Mouse (Mus musculus): ENCODE data around the gene Gm21887. TPM values are rescaled to one million over a fixed set of nuclear protein-coding genes. Genes with fewer than 3 reads are reported as not detected.
"Not testable (repeated sequence)": the region's sequence is repeated elsewhere in the genome, so short reads cannot be mapped to it uniquely, and the experiment has no call there.

The Gm21887 gene
- polyA plus RNA-seq, 1 experiment from 2014 or later: 306 TPM

DNA sequence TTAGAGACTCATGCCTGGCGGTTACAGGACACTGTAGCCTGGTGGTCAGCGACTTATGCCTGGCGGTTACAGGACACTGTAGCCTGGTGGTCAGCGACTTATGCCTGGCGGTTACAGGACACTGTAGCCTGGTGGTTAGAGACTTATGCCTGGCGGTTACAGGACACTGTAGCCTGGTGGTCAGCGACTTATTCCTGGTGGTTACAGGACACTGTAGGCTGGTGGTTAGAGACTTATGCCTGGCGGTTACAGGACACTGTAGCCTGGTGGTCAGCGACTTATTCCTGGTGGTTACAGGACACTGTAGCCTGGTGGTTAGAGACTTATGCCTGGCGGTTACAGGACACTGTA is 2.0 kb downstream of the Gm21887 start:
- not testable (repeated sequence) for H3K27me3 ChIP-seq (replicated peaks; ENCODE audit: control insufficient read depth, insufficient read depth, low read length); ATAC-seq (replicated peaks; ENCODE audit: low FRiP score); DNase-seq (ENCODE audit: low spot score); H3K9ac ChIP-seq (ENCODE audit: low read depth, low read length); H3K27ac ChIP-seq (ENCODE audit: low read depth, low read length); H3K4me2 ChIP-seq; H3K4me1 ChIP-seq (replicated peaks; ENCODE audit: control insufficient read depth, insufficient read depth, low read length)
- peaks cover 35% of the 10 kb centered on the region for H3K9me3 ChIP-seq (ENCODE audit: control insufficient read depth, low read length)
- peak overlapping the region; percentile 55; the same call in 1 of the 2 replicates for H3K4me3 ChIP-seq (ENCODE audit: low read depth, low read length)
- H3K36me3 ChIP-seq (ENCODE audit: control insufficient read depth, insufficient read depth, low read length): peaks cover 19% of the 10 kb centered on the region
- 100% methylated on average over 1 of the region's 10 CpGs for WGBS

DNA sequence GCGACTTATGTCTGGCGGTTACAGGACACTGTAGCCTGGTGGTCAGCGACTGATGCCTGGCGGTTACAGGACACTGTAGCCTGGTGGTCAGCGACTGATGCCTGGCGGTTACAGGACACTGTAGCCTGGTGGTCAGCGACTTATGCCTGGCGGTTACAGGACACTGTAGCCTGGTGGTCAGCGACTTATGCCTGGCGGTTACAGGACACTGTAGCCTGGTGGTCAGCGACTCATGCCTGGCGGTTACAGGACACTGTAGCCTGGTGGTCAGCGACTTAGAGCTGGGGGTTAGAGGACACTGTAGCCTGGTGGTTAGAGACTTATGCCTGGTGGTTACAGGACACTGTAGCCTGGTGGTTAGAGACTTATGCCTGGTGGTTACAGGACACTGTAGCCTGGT is 4.0 kb downstream of the Gm21887 start:
- H3K36me3 ChIP-seq (ENCODE audit: control insufficient read depth, insufficient read depth, low read length): peaks cover 28% of the 10 kb centered on the region
- H3K4me3 ChIP-seq (ENCODE audit: low read depth, low read length); ATAC-seq (replicated peaks; ENCODE audit: low FRiP score); H3K27me3 ChIP-seq (replicated peaks; ENCODE audit: control insufficient read depth, insufficient read depth, low read length); H3K27ac ChIP-seq (ENCODE audit: low read depth, low read length); DNase-seq (ENCODE audit: low spot score); H3K4me1 ChIP-seq (replicated peaks; ENCODE audit: control insufficient read depth, insufficient read depth, low read length); H3K4me2 ChIP-seq; H3K9ac ChIP-seq (ENCODE audit: low read depth, low read length): not testable (repeated sequence)
- no CpG with 5 or more reads among the region's 13 CpGs for WGBS
- peaks cover 26% of the 10 kb centered on the region for H3K9me3 ChIP-seq (ENCODE audit: control insufficient read depth, low read length)

GRCm38 (mm10) chrX:170014038-170014437 is 4.6 kb downstream of the Gm21887 start:
- ATAC-seq (replicated peaks; ENCODE audit: low FRiP score); H3K4me3 ChIP-seq (ENCODE audit: low read depth, low read length); H3K27ac ChIP-seq (ENCODE audit: low read depth, low read length); H3K4me1 ChIP-seq (replicated peaks; ENCODE audit: control insufficient read depth, insufficient read depth, low read length); DNase-seq (ENCODE audit: low spot score); H3K27me3 ChIP-seq (replicated peaks; ENCODE audit: control insufficient read depth, insufficient read depth, low read length); H3K9ac ChIP-seq (ENCODE audit: low read depth, low read length); H3K4me2 ChIP-seq: not testable (repeated sequence)
- WGBS: 87% methylated on average over 7 of the region's 13 CpGs
- Histone ChIP-seq H3K9me3 (ENCODE audit: control insufficient read depth, low read length) (peaks cover 31% of the 10 kb centered on the region), H3K36me3 (ENCODE audit: control insufficient read depth, insufficient read depth, low read length) (peaks cover 35% of the 10 kb centered on the region)

DNA sequence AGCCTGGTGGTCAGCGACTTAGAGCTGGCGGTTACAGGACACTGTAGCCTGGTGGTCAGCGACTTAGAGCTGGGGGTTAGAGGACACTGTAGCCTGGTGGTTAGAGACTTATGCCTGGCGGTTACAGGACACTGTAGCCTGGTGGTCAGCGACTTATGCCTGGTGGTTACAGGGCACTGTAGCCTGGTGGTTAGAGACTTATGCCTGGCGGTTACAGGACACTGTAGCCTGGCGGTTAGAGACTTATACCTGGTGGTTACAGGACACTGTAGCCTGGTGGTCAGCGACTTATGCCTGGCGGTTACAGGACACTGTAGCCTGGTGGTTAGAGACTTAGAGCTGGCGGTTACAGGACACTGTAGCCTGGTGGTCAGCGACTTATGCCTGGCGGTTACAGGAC is 6.4 kb downstream of the Gm21887 start:
- not testable (repeated sequence) for ATAC-seq (replicated peaks; ENCODE audit: low FRiP score); DNase-seq (ENCODE audit: low spot score); H3K27ac ChIP-seq (ENCODE audit: low read depth, low read length); H3K9ac ChIP-seq (ENCODE audit: low read depth, low read length); H3K4me2 ChIP-seq; H3K4me3 ChIP-seq (ENCODE audit: low read depth, low read length); H3K27me3 ChIP-seq (replicated peaks; ENCODE audit: control insufficient read depth, insufficient read depth, low read length); H3K4me1 ChIP-seq (replicated peaks; ENCODE audit: control insufficient read depth, insufficient read depth, low read length)
- Histone ChIP-seq H3K36me3 (ENCODE audit: control insufficient read depth, insufficient read depth, low read length) (peaks cover 41% of the 10 kb centered on the region), H3K9me3 (ENCODE audit: control insufficient read depth, low read length) (peaks cover 28% of the 10 kb centered on the region)
- WGBS: 89% methylated on average over 10 of the region's 12 CpGs

- Histone ChIP-seq H3K4me3 (ENCODE audit: low read depth, low read length) (peak overlapping the region; percentile 2), H3K4me2 (peak overlapping the region; percentile 3), H3K36me3 (ENCODE audit: control insufficient read depth, insufficient read depth, low read length) (peaks cover 40% of the 10 kb centered on the region), H3K9me3 (ENCODE audit: control insufficient read depth, low read length) (peaks cover 32% of the 10 kb centered on the region)
- H3K9ac ChIP-seq (ENCODE audit: low read depth, low read length); H3K27me3 ChIP-seq (replicated peaks; ENCODE audit: control insufficient read depth, insufficient read depth, low read length); H3K27ac ChIP-seq (ENCODE audit: low read depth, low read length); H3K4me1 ChIP-seq (replicated peaks; ENCODE audit: control insufficient read depth, insufficient read depth, low read length): not testable (repeated sequence)
- DNase-seq (ENCODE audit: low spot score) (peak; percentile 88), ATAC-seq (replicated peaks; ENCODE audit: low FRiP score) (peak; percentile 73)
- 60% methylated on average over 27 of the region's 27 CpGs for WGBS
Observed at GRCm38 (mm10) chrX:170017333-170018245, 8.1 kb downstream of the Gm21887 start.

DNA sequence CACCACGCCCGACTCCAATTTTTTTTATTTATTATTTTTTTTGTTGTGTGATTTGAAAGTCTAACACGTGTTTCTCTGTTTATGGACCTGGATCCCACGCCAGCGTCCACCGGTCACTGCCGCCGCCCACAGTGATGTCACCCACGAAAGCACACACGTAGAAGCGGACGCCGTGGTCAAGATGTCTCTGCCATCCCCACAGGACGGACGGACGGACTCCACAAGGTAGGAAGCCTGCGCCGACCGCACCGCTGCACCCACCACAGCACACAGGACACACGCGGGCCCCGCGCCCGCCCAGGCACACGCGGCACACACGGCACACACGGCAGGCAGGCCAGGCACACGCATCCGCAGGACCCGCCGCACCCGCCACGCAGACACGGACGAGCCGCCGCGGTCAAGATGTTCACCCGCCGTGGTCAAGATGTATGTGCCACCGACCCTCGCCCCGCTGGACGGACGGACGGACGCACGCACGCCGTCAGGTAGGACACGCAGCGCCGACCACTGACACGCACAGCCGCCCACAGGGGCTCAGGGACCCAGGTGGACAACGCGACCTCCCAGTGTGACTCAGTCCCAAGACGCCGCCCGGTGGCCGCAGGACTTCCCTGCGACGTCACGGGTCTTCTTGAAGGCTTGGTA is 9.2 kb downstream of the Gm21887 start:
- H3K9ac ChIP-seq (ENCODE audit: low read depth, low read length); H3K4me1 ChIP-seq (replicated peaks; ENCODE audit: control insufficient read depth, insufficient read depth, low read length); H3K27ac ChIP-seq (ENCODE audit: low read depth, low read length); H3K4me3 ChIP-seq (ENCODE audit: low read depth, low read length); H3K27me3 ChIP-seq (replicated peaks; ENCODE audit: control insufficient read depth, insufficient read depth, low read length); H3K4me2 ChIP-seq: not testable (repeated sequence)
- peaks cover 40% of the 10 kb centered on the region for H3K36me3 ChIP-seq (ENCODE audit: control insufficient read depth, insufficient read depth, low read length)
- ATAC-seq (replicated peaks; ENCODE audit: low FRiP score): peak; percentile 78
- DNase-seq (ENCODE audit: low spot score): peak; percentile 83
- 85% methylated on average over 66 of the region's 66 CpGs for WGBS
- H3K9me3 ChIP-seq (ENCODE audit: control insufficient read depth, low read length): peaks cover 32% of the 10 kb centered on the region

GRCm38 (mm10) chrX:170019219-170019953 is 9.9 kb downstream of the Gm21887 start:
- peaks cover 32% of the 10 kb centered on the region for H3K9me3 ChIP-seq (ENCODE audit: control insufficient read depth, low read length)
- H3K9ac ChIP-seq (ENCODE audit: low read depth, low read length); H3K27me3 ChIP-seq (replicated peaks; ENCODE audit: control insufficient read depth, insufficient read depth, low read length); H3K27ac ChIP-seq (ENCODE audit: low read depth, low read length); H3K4me3 ChIP-seq (ENCODE audit: low read depth, low read length); H3K4me2 ChIP-seq; H3K4me1 ChIP-seq (replicated peaks; ENCODE audit: control insufficient read depth, insufficient read depth, low read length): not testable (repeated sequence)
- 84% methylated on average over 30 of the region's 30 CpGs for WGBS
- ATAC-seq (replicated peaks; ENCODE audit: low FRiP score) (peak; percentile 47), DNase-seq (ENCODE audit: low spot score) (peak; percentile 79)
- H3K36me3 ChIP-seq (ENCODE audit: control insufficient read depth, insufficient read depth, low read length): peaks cover 36% of the 10 kb centered on the region

DNA sequence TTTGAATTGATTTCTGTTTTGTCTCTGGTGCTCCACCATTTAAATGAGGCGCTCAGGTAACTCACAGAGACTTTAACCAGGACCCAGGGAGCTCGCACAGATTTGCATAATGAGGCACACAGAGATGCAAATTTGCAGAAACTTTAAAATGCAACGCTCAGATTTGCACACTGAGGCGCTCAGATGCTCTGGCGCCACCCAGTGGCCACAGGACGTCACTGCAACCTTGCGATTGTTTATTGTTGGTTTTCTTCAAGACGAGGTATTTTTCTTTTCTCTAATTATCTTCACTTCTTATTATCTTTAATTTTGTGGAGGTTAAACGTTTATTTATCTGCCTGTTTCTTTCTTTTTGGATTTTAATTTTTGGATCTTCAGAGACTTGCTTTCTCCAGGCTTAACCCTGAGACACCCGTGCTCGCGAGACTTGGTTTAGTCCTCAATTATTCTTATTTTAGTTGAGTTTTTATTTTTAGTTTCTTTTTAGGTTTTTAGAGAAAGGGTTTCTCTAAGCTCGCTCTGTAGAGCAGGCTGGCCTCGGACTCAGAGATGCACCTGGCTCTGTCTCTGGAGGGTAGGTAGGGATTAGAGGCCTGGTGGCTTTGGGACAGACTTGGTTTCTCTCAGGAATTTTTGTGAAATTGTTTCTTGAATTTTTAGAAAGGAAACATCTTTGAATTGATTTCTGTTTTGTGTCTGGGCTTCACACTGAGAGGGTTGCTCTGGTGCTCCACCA is 10.7 kb downstream of the Gm21887 start:
- ATAC-seq (replicated peaks; ENCODE audit: low FRiP score); H3K27ac ChIP-seq (ENCODE audit: low read depth, low read length); H3K4me3 ChIP-seq (ENCODE audit: low read depth, low read length); H3K9ac ChIP-seq (ENCODE audit: low read depth, low read length); H3K4me1 ChIP-seq (replicated peaks; ENCODE audit: control insufficient read depth, insufficient read depth, low read length); H3K4me2 ChIP-seq; H3K27me3 ChIP-seq (replicated peaks; ENCODE audit: control insufficient read depth, insufficient read depth, low read length): not testable (repeated sequence)
- H3K9me3 ChIP-seq (ENCODE audit: control insufficient read depth, low read length): peaks cover 32% of the 10 kb centered on the region
- WGBS: 57% methylated on average over 14 of the region's 14 CpGs
- DNase-seq (ENCODE audit: low spot score): peak; percentile 32
- peaks cover 36% of the 10 kb centered on the region for H3K36me3 ChIP-seq (ENCODE audit: control insufficient read depth, insufficient read depth, low read length)
